Mouse (Mus musculus): ENCODE results near the gene Zkscan16. TPM values are rescaled to one million over a fixed set of nuclear protein-coding genes. Genes with fewer than 3 reads are reported as not detected.

Zkscan16 gene
- polyA plus RNA-seq, 1 experiment from 2014 or later: 0.99 TPM

- WGBS: 81% methylated on average over 8 of the region's 8 CpGs
- H3K27me3 ChIP-seq: no peaks in the 10 kb centered on the region
- H3K27ac ChIP-seq (replicated peaks): no peak overlapping the region
- no peaks in the 10 kb centered on the region for H3K36me3 ChIP-seq
- no peak overlapping the region for H3K9ac ChIP-seq (replicated peaks)
- H3K4me3 ChIP-seq: no peak overlapping the region
- H3K9me3 ChIP-seq: no peaks in the 10 kb centered on the region
- ATAC-seq (replicated peaks): no peak
- H3K4me1 ChIP-seq: peaks cover 12% of the 10 kb centered on the region
- no peak overlapping the region for H3K4me2 ChIP-seq (replicated peaks)
These were observed 28.2 kb upstream of the Zkscan16 start for GRCm38 (mm10) chr4:58915081-58915826.

- Histone ChIP-seq H3K27me3 (no peaks in the 10 kb centered on the region), H3K4me2 (replicated peaks) (no peak overlapping the region), H3K36me3 (no peaks in the 10 kb centered on the region), H3K4me1 (no peaks in the 10 kb centered on the region), H3K4me3 (no peak overlapping the region), H3K9me3 (peaks cover 3% of the 10 kb centered on the region; the same call in 1 of the 2 replicates), H3K27ac (replicated peaks) (no peak overlapping the region), H3K9ac (replicated peaks) (no peak overlapping the region)
- WGBS: 83% methylated on average over 2 of the region's 2 CpGs
- ATAC-seq (replicated peaks): no peak
These were observed 19.5 kb upstream of the Zkscan16 start for GRCm38 (mm10) chr4:58923933-58924332.

GRCm38 (mm10) chr4:58925664-58926063, 17.8 kb upstream of the Zkscan16 start:
- Histone ChIP-seq H3K27me3 (no peaks in the 10 kb centered on the region), H3K4me1 (no peaks in the 10 kb centered on the region), H3K9ac (replicated peaks) (no peak overlapping the region), H3K27ac (replicated peaks) (no peak overlapping the region), H3K36me3 (no peaks in the 10 kb centered on the region), H3K9me3 (peaks cover 3% of the 10 kb centered on the region; the same call in 1 of the 2 replicates), H3K4me3 (no peak overlapping the region), H3K4me2 (replicated peaks) (no peak overlapping the region)
- 47% methylated on average over 5 of the region's 5 CpGs for WGBS
- no peak for ATAC-seq (replicated peaks)

- Histone ChIP-seq H3K9me3 (peaks cover 3% of the 10 kb centered on the region; the same call in 1 of the 2 replicates), H3K9ac (replicated peaks) (no peak overlapping the region), H3K27ac (replicated peaks) (no peak overlapping the region), H3K4me3 (no peak overlapping the region), H3K36me3 (no peaks in the 10 kb centered on the region), H3K27me3 (no peaks in the 10 kb centered on the region), H3K4me2 (replicated peaks) (no peak overlapping the region), H3K4me1 (no peaks in the 10 kb centered on the region)
- 56% methylated on average over 2 of the region's 2 CpGs for WGBS
- ATAC-seq (replicated peaks): no peak
These were observed 17.3 kb upstream of the Zkscan16 start for GRCm38 (mm10) chr4:58926120-58926519.

GRCm38 (mm10) chr4:58927661-58928060, 15.8 kb upstream of the Zkscan16 start:
- Histone ChIP-seq H3K27ac (replicated peaks) (no peak overlapping the region), H3K36me3 (no peaks in the 10 kb centered on the region), H3K4me1 (no peaks in the 10 kb centered on the region), H3K4me3 (no peak overlapping the region), H3K27me3 (no peaks in the 10 kb centered on the region), H3K9ac (replicated peaks) (no peak overlapping the region), H3K4me2 (replicated peaks) (no peak overlapping the region), H3K9me3 (peaks cover 3% of the 10 kb centered on the region; the same call in 1 of the 2 replicates)
- 74% methylated on average over 3 of the region's 3 CpGs for WGBS
- ATAC-seq (replicated peaks): no peak

GRCm38 (mm10) chr4:58932541-58932940, 10.9 kb upstream of the Zkscan16 start:
- no peak overlapping the region for H3K27ac ChIP-seq (replicated peaks)
- peaks cover 9% of the 10 kb centered on the region; the same call in 1 of the 2 replicates for H3K4me1 ChIP-seq
- no peaks in the 10 kb centered on the region for H3K36me3 ChIP-seq
- no peak overlapping the region for H3K4me2 ChIP-seq (replicated peaks)
- H3K27me3 ChIP-seq: no peaks in the 10 kb centered on the region
- ATAC-seq (replicated peaks): no peak
- no peaks in the 10 kb centered on the region for H3K9me3 ChIP-seq
- WGBS: 90% methylated on average over 6 of the region's 6 CpGs
- H3K4me3 ChIP-seq: no peak overlapping the region
- no peak overlapping the region for H3K9ac ChIP-seq (replicated peaks)

GRCm38 (mm10) chr4:58934308-58934707, 9.1 kb upstream of the Zkscan16 start:
- peak; percentile 7; the same call in 1 of the 2 replicates for ATAC-seq (replicated peaks)
- WGBS: 85% methylated on average over 4 of the region's 4 CpGs
- Histone ChIP-seq H3K9me3 (no peaks in the 10 kb centered on the region), H3K36me3 (no peaks in the 10 kb centered on the region), H3K4me2 (replicated peaks) (no peak overlapping the region), H3K27me3 (no peaks in the 10 kb centered on the region), H3K9ac (replicated peaks) (no peak overlapping the region), H3K27ac (replicated peaks) (no peak overlapping the region), H3K4me1 (peaks cover 9% of the 10 kb centered on the region; the same call in 1 of the 2 replicates), H3K4me3 (no peak overlapping the region)

- peaks cover 9% of the 10 kb centered on the region; the same call in 1 of the 2 replicates for H3K4me1 ChIP-seq
- H3K4me3 ChIP-seq: no peak overlapping the region
- no peak overlapping the region for H3K9ac ChIP-seq (replicated peaks)
- H3K27me3 ChIP-seq: no peaks in the 10 kb centered on the region
- 52% methylated on average over 15 of the region's 15 CpGs for WGBS
- no peak overlapping the region for H3K4me2 ChIP-seq (replicated peaks)
- H3K27ac ChIP-seq (replicated peaks): no peak overlapping the region
- H3K36me3 ChIP-seq: no peaks in the 10 kb centered on the region
- H3K9me3 ChIP-seq: no peaks in the 10 kb centered on the region
- ATAC-seq (replicated peaks): peak; percentile 95
These were observed 8.5 kb upstream of the Zkscan16 start for GRCm38 (mm10) chr4:58934746-58935476.

- H3K27ac ChIP-seq (replicated peaks): no peak overlapping the region
- no peak for ATAC-seq (replicated peaks)
- no peaks in the 10 kb centered on the region for H3K9me3 ChIP-seq
- no peak overlapping the region for H3K4me2 ChIP-seq (replicated peaks)
- no peak overlapping the region for H3K9ac ChIP-seq (replicated peaks)
- no peak overlapping the region for H3K4me3 ChIP-seq
- H3K36me3 ChIP-seq: no peaks in the 10 kb centered on the region
- 42% methylated on average over 3 of the region's 3 CpGs for WGBS
- H3K4me1 ChIP-seq: peaks cover 9% of the 10 kb centered on the region; the same call in 1 of the 2 replicates
- no peaks in the 10 kb centered on the region for H3K27me3 ChIP-seq
These were observed 7.6 kb upstream of the Zkscan16 start for GRCm38 (mm10) chr4:58935846-58936245.

GRCm38 (mm10) chr4:58941638-58942037, 1.8 kb upstream of the Zkscan16 start:
- no peak for ATAC-seq (replicated peaks)
- Histone ChIP-seq H3K4me1 (peaks cover 10% of the 10 kb centered on the region), H3K4me2 (replicated peaks) (no peak overlapping the region), H3K27ac (replicated peaks) (no peak overlapping the region), H3K27me3 (no peaks in the 10 kb centered on the region), H3K9ac (replicated peaks) (no peak overlapping the region), H3K9me3 (no peaks in the 10 kb centered on the region), H3K36me3 (no peaks in the 10 kb centered on the region), H3K4me3 (no peak overlapping the region)

- H3K4me1 ChIP-seq: peaks cover 10% of the 10 kb centered on the region
- WGBS: 80% methylated on average over 4 of the region's 4 CpGs
- ATAC-seq (replicated peaks): peak; percentile 18; the same call in 1 of the 2 replicates
- H3K36me3 ChIP-seq: no peaks in the 10 kb centered on the region
- no peaks in the 10 kb centered on the region for H3K9me3 ChIP-seq
- no peak overlapping the region for H3K27ac ChIP-seq (replicated peaks)
- H3K4me3 ChIP-seq: peak overlapping the region; percentile 59
- H3K27me3 ChIP-seq: no peaks in the 10 kb centered on the region
- peak overlapping the region; percentile 63 for H3K4me2 ChIP-seq (replicated peaks)
- H3K9ac ChIP-seq (replicated peaks): peak overlapping the region; percentile 63
These were observed 486 bp upstream of the Zkscan16 start for GRCm38 (mm10) chr4:58942942-58943341.

GRCm38 (mm10) chr4:58944206-58944553, 752 bp downstream of the Zkscan16 start:
- Histone ChIP-seq H3K4me3 (peak overlapping the region; percentile 59), H3K27me3 (no peaks in the 10 kb centered on the region), H3K4me1 (peaks cover 10% of the 10 kb centered on the region), H3K27ac (replicated peaks) (no peak overlapping the region), H3K9ac (replicated peaks) (peak overlapping the region; percentile 63), H3K9me3 (no peaks in the 10 kb centered on the region), H3K36me3 (no peaks in the 10 kb centered on the region), H3K4me2 (replicated peaks) (peak overlapping the region; percentile 63)
- no peak for ATAC-seq (replicated peaks)
- WGBS: 15% methylated on average over 6 of the region's 6 CpGs

Data from forebrain, embryonic 15.5 days (tissue).